Mouse (Mus musculus) CD4-positive helper T cell, adult 2 months (primary cell): ENCODE results near the gene Prr29.
"Not testable (repeated sequence)": the region's sequence is repeated elsewhere in the genome, so short reads cannot be mapped to it uniquely, and the experiment has no call there.

Experiments used
- DNase-seq: peaks from one replicate; pipeline ENCODE4 v3.0.0-alpha.2; 2012; ENCODE audit warnings: low read depth, missing footprints, low spot score

Prr29 gene

GRCm38 (mm10) chr11:106365366-106365765 lies at the start of gene Prr29:
Gene Prr29 (plus strand): TSS chr11:106365472.
- DNase-seq, result no peak

- no peak for DNase-seq
Measured at GRCm38 (mm10) chr11:106316416-106316815, 48.9 kb upstream of the Prr29 start.

- DNase-seq, result peak; percentile 26
Measured at GRCm38 (mm10) chr11:106317801-106318200, 47.5 kb upstream of the Prr29 start.

- no peak for DNase-seq
Measured at GRCm38 (mm10) chr11:106318406-106319366, 46.6 kb upstream of the Prr29 start.

GRCm38 (mm10) chr11:106324858-106325257 lies 40.4 kb upstream of the Prr29 start:
- DNase-seq, result no peak

- peak; percentile 78 for DNase-seq
Measured at GRCm38 (mm10) chr11:106325566-106326206, 39.6 kb upstream of the Prr29 start.

GRCm38 (mm10) chr11:106326475-106326874 lies 38.8 kb upstream of the Prr29 start:
- no peak for DNase-seq

- no peak for DNase-seq
Measured at GRCm38 (mm10) chr11:106328521-106328920, 36.8 kb upstream of the Prr29 start.

- DNase-seq, result no peak
Measured at GRCm38 (mm10) chr11:106329128-106329527, 36.1 kb upstream of the Prr29 start.

- DNase-seq, result peak; percentile 85
Measured at GRCm38 (mm10) chr11:106329682-106330081, 35.6 kb upstream of the Prr29 start.

GRCm38 (mm10) chr11:106332458-106332857 lies 32.8 kb upstream of the Prr29 start:
- no peak for DNase-seq

- DNase-seq, result no peak
Measured at GRCm38 (mm10) chr11:106334066-106334465, 31.2 kb upstream of the Prr29 start.

GRCm38 (mm10) chr11:106338029-106338428 lies 27.2 kb upstream of the Prr29 start:
- DNase-seq, result no peak

GRCm38 (mm10) chr11:106338870-106339269 lies 26.4 kb upstream of the Prr29 start:
- DNase-seq, result no peak

- DNase-seq, result not testable (repeated sequence)
Measured at GRCm38 (mm10) chr11:106339323-106339722, 25.9 kb upstream of the Prr29 start.

GRCm38 (mm10) chr11:106340990-106341520 lies 24.2 kb upstream of the Prr29 start:
- DNase-seq, result no peak

GRCm38 (mm10) chr11:106344910-106345309 lies 20.4 kb upstream of the Prr29 start:
- no peak for DNase-seq

- DNase-seq, result no peak
Measured at GRCm38 (mm10) chr11:106349772-106350171, 15.5 kb upstream of the Prr29 start.

GRCm38 (mm10) chr11:106350853-106351252 lies 14.4 kb upstream of the Prr29 start:
- DNase-seq, result no peak

- no peak for DNase-seq
Measured at GRCm38 (mm10) chr11:106351253-106351652, 14.0 kb upstream of the Prr29 start.

- DNase-seq, result peak; percentile 71
Measured at GRCm38 (mm10) chr11:106351941-106352340, 13.3 kb upstream of the Prr29 start.

GRCm38 (mm10) chr11:106353188-106353587 lies 12.1 kb upstream of the Prr29 start, which contains the start of gene Scn4a:
Gene Scn4a (minus strand): TSS chr11:106353288.
- DNase-seq, result no peak
